Mouse (Mus musculus): ENCODE data around the gene Greb1. TPM values are rescaled to one million over a fixed set of nuclear protein-coding genes. Genes with fewer than 3 reads are reported as not detected.

The Greb1 gene
- total RNA-seq, 2 experiments from 2014 or later: 0.59 to 0.66 TPM

DNA sequence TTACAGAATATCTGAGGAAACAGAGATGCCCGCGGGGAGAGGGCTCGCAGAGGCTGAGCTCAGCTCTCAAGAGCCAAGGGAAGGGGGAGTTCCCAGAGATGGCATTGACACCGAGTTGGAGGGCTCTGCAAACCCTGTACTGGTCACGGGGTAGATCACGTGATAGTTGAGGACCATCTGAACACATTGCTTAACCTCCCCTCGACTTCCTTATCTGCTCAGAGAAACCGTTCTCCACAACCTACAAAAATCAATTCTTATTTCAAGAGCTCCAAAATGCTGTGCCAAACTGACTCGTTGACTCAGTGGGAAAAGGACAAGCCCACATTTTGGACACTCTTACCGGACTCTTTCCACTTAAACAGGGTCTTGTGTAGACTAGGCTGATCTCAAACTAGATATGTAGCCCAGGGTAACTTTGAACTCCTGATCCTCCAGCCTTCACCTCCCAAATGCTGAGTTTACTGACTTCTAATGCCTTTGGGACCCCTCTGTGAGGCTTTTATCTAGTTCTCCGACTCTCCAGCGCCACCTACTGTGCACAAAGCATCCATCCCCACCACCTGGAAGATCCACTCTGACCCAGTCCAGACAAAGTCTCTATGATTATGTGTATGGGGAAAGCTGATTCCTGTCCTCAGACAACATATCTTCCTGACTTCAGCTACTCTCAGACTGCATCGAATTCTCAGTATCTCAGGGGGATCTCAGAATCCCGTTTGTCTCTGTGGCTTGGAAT lies 166.4 kb downstream of the Greb1 start:
- DNase-seq: peak; percentile 68

DNA sequence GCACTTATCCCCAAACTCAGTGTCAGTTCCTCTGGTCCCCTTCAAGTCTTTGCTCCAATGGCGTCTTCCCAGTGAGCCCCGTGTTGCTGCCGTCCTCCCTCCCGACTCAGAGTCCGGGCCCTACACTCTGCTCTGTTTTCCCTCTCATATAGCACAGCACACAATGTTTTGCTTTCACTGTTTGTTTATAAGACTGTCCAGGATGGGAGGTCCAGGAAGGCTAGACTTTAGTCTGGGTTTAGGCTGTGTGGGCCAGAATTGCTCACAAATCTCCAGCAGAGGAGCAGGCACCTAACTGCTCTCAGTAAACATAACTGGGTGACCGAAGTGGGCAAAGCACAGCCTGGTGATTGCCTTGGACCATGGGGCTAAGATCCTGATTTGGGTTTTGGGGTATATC lies 167.5 kb downstream of the Greb1 start:
- DNase-seq: no peak

GRCm38 (mm10) chr12:16631423-16631822 lies 169.3 kb downstream of the Greb1 start:
- no peak for DNase-seq

DNA sequence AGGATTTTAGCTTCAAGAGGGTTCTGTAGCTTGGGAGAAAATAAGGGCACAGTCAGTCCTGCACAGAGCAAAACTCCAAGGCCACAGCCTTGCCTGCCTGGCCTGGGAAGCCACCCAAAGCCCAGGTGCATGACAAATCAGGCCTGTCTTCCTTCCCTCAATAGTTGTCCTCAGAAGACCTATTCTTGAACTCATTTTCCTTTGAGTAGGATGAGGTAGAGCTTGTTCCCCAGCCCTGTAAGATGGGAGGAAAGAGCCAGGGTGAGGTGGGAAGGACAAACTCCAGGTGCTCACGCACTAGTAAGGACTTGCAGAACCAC lies 169.9 kb downstream of the Greb1 start:
- DNase-seq: no peak

DNA sequence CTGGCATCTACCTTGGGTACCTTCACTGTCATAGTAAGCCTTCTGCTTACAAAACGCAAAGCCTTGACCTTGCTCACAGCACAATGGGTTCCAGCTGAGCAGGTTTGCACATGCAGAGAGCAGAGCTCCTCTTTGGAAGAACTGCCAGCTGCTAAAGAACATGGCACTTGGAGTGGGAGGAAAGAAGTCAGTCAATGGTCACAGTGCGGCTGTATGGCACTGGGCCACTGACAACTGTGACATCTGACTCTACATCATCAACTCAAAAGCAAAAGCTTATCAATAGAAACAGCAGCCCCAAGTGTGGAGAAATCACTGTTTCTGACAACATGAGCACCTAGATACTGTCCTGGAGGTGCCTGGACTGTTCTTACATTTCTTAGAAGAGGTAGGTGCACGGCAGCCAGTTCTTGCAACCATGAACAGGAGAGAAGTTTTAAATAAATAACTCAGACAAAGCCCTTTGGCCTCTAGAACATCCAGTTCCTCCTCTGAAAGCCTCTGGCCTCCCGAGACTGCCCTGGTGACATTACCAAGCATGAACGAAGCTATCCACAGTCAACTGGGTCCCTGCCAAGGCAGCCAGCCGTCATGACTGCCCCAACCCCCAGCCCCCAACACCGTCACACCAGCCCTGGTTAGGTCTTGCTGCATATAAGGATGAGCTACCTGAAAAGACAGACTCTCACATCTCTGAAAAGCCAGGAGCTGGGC lies 170.4 kb downstream of the Greb1 start:
- DNase-seq: no peak

Small RNA genes lying within 50 kb of the gene (microRNA-seq; reads per million reads assigned to microRNA genes)
- gene Gm44305: 0 reads per million in 2 experiments

Other genes starting within 250 kb of the Greb1 start
- 10 to 100 TPM; 29.6 to 48.0 TPM for gene Lpin1, start 189.9 kb downstream of the Greb1 start, total RNA-seq (2021)
- gene Ntsr2, start 147.5 kb downstream of the Greb1 start, total RNA-seq (2021): 1 to 10 TPM; 1.3 to 1.9 TPM
- gene E2f6, start 10.1 kb upstream of the Greb1 start, total RNA-seq (2021): 10 to 100 TPM; 57.2 to 60.9 TPM
- 100 to 1,000 TPM; 102 to 115 TPM for gene Rock2, start 94.0 kb upstream of the Greb1 start, total RNA-seq (2021)
- 1 to 10 TPM; 1.8 to 2.4 TPM for gene Pqlc3, start 199.5 kb upstream of the Greb1 start, total RNA-seq (2021)
- gene 2410004P03Rik, start 210.8 kb upstream of the Greb1 start, total RNA-seq (2021): not detected